Mouse (Mus musculus) embryonic facial prominence, embryonic 14.5 days (tissue): ENCODE measurements around the gene F2rl1. TPM values are rescaled to one million over a fixed set of nuclear protein-coding genes. Genes with fewer than 3 reads are reported as not detected.

Experiments used
- ATAC-seq: fragments of 200-750 bp; cut with Nextera tagmentation; 2 replicates; pipeline ENCODE4 v1.8.0; 2017; ENCODE audit warnings: low read depth, moderate number of reproducible peaks, moderate TSS enrichment
- DNase-seq: peaks from one replicate; pipeline ENCODE4 v3.0.0-alpha.2; 2015; ENCODE audit warnings: low spot score
- H3K27ac ChIP-seq: fragments of 300-500 bp; sonication (generic); replicated peaks from 2 replicates; pipeline ENCODE4 v1.5.1; 2014; ENCODE audit warnings: low read depth, mild to moderate bottlenecking, low read length, moderate library complexity
- H3K27me3 ChIP-seq: fragments of 300-500 bp; sonication (generic); replicated peaks from 2 replicates; pipeline ENCODE4 v1.6.1; 2014; ENCODE audit warnings: low read length; ENCODE audit not compliant: control insufficient read depth, insufficient read depth
- H3K36me3 ChIP-seq: fragments of 300-500 bp; sonication (generic); 2 replicates; pipeline ENCODE4 v1.6.1; 2014; ENCODE audit warnings: low read length, mixed read lengths; ENCODE audit not compliant: control insufficient read depth, insufficient read depth
- H3K4me1 ChIP-seq: fragments of 300-500 bp; sonication (generic); 2 replicates; pipeline ENCODE4 v1.6.1; 2014; ENCODE audit warnings: antibody characterized with exemption, low read length; ENCODE audit not compliant: control insufficient read depth, insufficient read depth
- H3K4me2 ChIP-seq: fragments of 300-500 bp; sonication (generic); 2 replicates; pipeline ENCODE4 v1.6.1; 2014; ENCODE audit warnings: low read depth, mild to moderate bottlenecking, low read length, moderate library complexity, mixed read lengths
- H3K4me3 ChIP-seq: fragments of 300-500 bp; sonication (generic); 2 replicates; pipeline ENCODE4 v1.5.1; 2014; ENCODE audit warnings: low read depth, mild to moderate bottlenecking, low read length
- H3K9ac ChIP-seq: fragments of 300-500 bp; sonication (generic); 2 replicates; pipeline ENCODE4 v1.6.1; 2014; ENCODE audit warnings: low read depth, mild to moderate bottlenecking, low read length, moderate library complexity, mixed read lengths
- H3K9me3 ChIP-seq: fragments of 300-500 bp; sonication (generic); 2 replicates; pipeline ENCODE4 v1.6.1; 2016; ENCODE audit warnings: low read length; ENCODE audit not compliant: control insufficient read depth
- WGBS: fragments of 180-500 bp; shearing (Covaris S2); extraction: QIAGEN DNeasy Blood & Tissue Kit; methylation state at CpG from one replicate; pipeline ENCODE4 v1.1.7; 2014; 5-methylcytosine and 5-hydroxymethylcytosine counted together
- polyA plus RNA-seq: library from polyadenylated mRNA; unstranded; fragments of >200 nt; fragmentation: Nextera tagmentation; extraction: Ambion mirVana; gene quantifications from 2 replicates; pipeline ENCODE4 v1.2.1, GENCODE M21; 2014

The F2rl1 gene
- polyA plus RNA-seq, 1 experiment from 2014 or later = 4.4 TPM

- ATAC-seq = no peak
- no peak for DNase-seq
- Histone ChIP-seq H3K27me3 (peaks cover 29% of the 10 kb centered on the region), H3K36me3 (no peaks in the 10 kb centered on the region), H3K9ac (no peak overlapping the region), H3K4me1 (peaks cover 12% of the 10 kb centered on the region), H3K27ac (no peak overlapping the region), H3K4me3 (no peak overlapping the region), H3K9me3 (no peaks in the 10 kb centered on the region), H3K4me2 (no peak overlapping the region)
- WGBS = 82% methylated on average over 2 of the region's 2 CpGs
Observed at GRCm38 (mm10) chr13:95529246-95529645, 4.2 kb upstream of the F2rl1 start.

- peaks cover 43% of the 10 kb centered on the region for H3K27me3 ChIP-seq
- no peaks in the 10 kb centered on the region for H3K9me3 ChIP-seq
- peak overlapping the region; percentile 49 for H3K4me3 ChIP-seq
- peak overlapping the region; percentile 47 for H3K9ac ChIP-seq
- WGBS = 0% methylated on average over 13 of the region's 13 CpGs
- no peaks in the 10 kb centered on the region for H3K36me3 ChIP-seq
- H3K27ac ChIP-seq = no peak overlapping the region
- ATAC-seq (no peak; the same call in 1 of the 2 replicates), DNase-seq (no peak)
- peaks cover 6% of the 10 kb centered on the region for H3K4me1 ChIP-seq
- H3K4me2 ChIP-seq = peak overlapping the region; percentile 89
Observed at GRCm38 (mm10) chr13:95524424-95524673, 678 bp downstream of the F2rl1 start.

GRCm38 (mm10) chr13:95523659-95524423, 1.2 kb downstream of the F2rl1 start:
- Histone ChIP-seq H3K4me1 (peaks cover 6% of the 10 kb centered on the region), H3K9ac (peak overlapping the region; percentile 47), H3K4me3 (peak overlapping the region; percentile 49), H3K36me3 (no peaks in the 10 kb centered on the region), H3K27me3 (peaks cover 43% of the 10 kb centered on the region), H3K9me3 (no peaks in the 10 kb centered on the region), H3K27ac (no peak overlapping the region), H3K4me2 (peak overlapping the region; percentile 89)
- ATAC-seq (peak; percentile 34; the same call in 1 of the 2 replicates), DNase-seq (peak; percentile 45)
- WGBS = 5% methylated on average over 25 of the region's 29 CpGs

GRCm38 (mm10) chr13:95522176-95522575, 2.9 kb downstream of the F2rl1 start:
- 81% methylated on average over 10 of the region's 10 CpGs for WGBS
- H3K4me3 ChIP-seq = no peak overlapping the region
- no peak overlapping the region for H3K9ac ChIP-seq
- H3K27me3 ChIP-seq = peaks cover 42% of the 10 kb centered on the region
- H3K4me2 ChIP-seq = no peak overlapping the region
- DNase-seq (no peak), ATAC-seq (no peak)
- H3K9me3 ChIP-seq = no peaks in the 10 kb centered on the region
- no peaks in the 10 kb centered on the region for H3K36me3 ChIP-seq
- peaks cover 6% of the 10 kb centered on the region for H3K4me1 ChIP-seq
- H3K27ac ChIP-seq = no peak overlapping the region

- ATAC-seq = no peak
- Histone ChIP-seq H3K27ac (no peak overlapping the region), H3K27me3 (peaks cover 31% of the 10 kb centered on the region), H3K9ac (no peak overlapping the region), H3K9me3 (no peaks in the 10 kb centered on the region), H3K4me3 (no peak overlapping the region), H3K36me3 (no peaks in the 10 kb centered on the region), H3K4me2 (no peak overlapping the region), H3K4me1 (peaks cover 6% of the 10 kb centered on the region)
- 81% methylated on average over 6 of the region's 6 CpGs for WGBS
- no peak for DNase-seq
Observed at GRCm38 (mm10) chr13:95521029-95521428, 4.0 kb downstream of the F2rl1 start.

GRCm38 (mm10) chr13:95514756-95515155, 10.3 kb downstream of the F2rl1 start:
- Histone ChIP-seq H3K9me3 (no peaks in the 10 kb centered on the region), H3K4me3 (no peak overlapping the region), H3K9ac (no peak overlapping the region), H3K4me2 (no peak overlapping the region), H3K27me3 (no peaks in the 10 kb centered on the region), H3K27ac (no peak overlapping the region), H3K36me3 (no peaks in the 10 kb centered on the region), H3K4me1 (0 out of 2 replicates have a peak, but pooled peaks cover 3% of the 10 kb centered on the region)
- ATAC-seq = peak; percentile 50; the same call in 1 of the 2 replicates
- peak; percentile 50 for DNase-seq
- 47% methylated on average over 4 of the region's 4 CpGs for WGBS

GRCm38 (mm10) chr13:95510054-95510453, 15.0 kb downstream of the F2rl1 start:
- Histone ChIP-seq H3K9ac (no peak overlapping the region), H3K36me3 (no peaks in the 10 kb centered on the region), H3K4me3 (no peak overlapping the region), H3K9me3 (no peaks in the 10 kb centered on the region), H3K27ac (no peak overlapping the region), H3K4me2 (no peak overlapping the region), H3K27me3 (no peaks in the 10 kb centered on the region), H3K4me1 (0 out of 2 replicates have a peak, but pooled peaks cover 3% of the 10 kb centered on the region)
- ATAC-seq = no peak
- 84% methylated on average over 5 of the region's 5 CpGs for WGBS
- DNase-seq = no peak

- 78% methylated on average over 8 of the region's 8 CpGs for WGBS
- ATAC-seq (no peak), DNase-seq (no peak)
- no peaks in the 10 kb centered on the region for H3K9me3 ChIP-seq
- no peak overlapping the region for H3K4me2 ChIP-seq
- no peak overlapping the region for H3K27ac ChIP-seq
- H3K9ac ChIP-seq = no peak overlapping the region
- no peak overlapping the region for H3K4me3 ChIP-seq
- no peaks in the 10 kb centered on the region for H3K4me1 ChIP-seq
- H3K36me3 ChIP-seq = no peaks in the 10 kb centered on the region
- H3K27me3 ChIP-seq = no peaks in the 10 kb centered on the region
Observed at GRCm38 (mm10) chr13:95503279-95503917, 21.6 kb downstream of the F2rl1 start.

GRCm38 (mm10) chr13:95496601-95497000, 28.4 kb downstream of the F2rl1 start:
- Histone ChIP-seq H3K36me3 (no peaks in the 10 kb centered on the region), H3K27ac (no peak overlapping the region), H3K4me3 (no peak overlapping the region), H3K4me2 (no peak overlapping the region), H3K9me3 (no peaks in the 10 kb centered on the region), H3K9ac (no peak overlapping the region), H3K4me1 (peaks cover 4% of the 10 kb centered on the region; the same call in 1 of the 2 replicates), H3K27me3 (no peaks in the 10 kb centered on the region)
- WGBS = 81% methylated on average over 3 of the region's 3 CpGs
- DNase-seq (no peak), ATAC-seq (no peak)
